ENCODE assay signal across 7 mouse cellular contexts in the genomic region with DNA sequence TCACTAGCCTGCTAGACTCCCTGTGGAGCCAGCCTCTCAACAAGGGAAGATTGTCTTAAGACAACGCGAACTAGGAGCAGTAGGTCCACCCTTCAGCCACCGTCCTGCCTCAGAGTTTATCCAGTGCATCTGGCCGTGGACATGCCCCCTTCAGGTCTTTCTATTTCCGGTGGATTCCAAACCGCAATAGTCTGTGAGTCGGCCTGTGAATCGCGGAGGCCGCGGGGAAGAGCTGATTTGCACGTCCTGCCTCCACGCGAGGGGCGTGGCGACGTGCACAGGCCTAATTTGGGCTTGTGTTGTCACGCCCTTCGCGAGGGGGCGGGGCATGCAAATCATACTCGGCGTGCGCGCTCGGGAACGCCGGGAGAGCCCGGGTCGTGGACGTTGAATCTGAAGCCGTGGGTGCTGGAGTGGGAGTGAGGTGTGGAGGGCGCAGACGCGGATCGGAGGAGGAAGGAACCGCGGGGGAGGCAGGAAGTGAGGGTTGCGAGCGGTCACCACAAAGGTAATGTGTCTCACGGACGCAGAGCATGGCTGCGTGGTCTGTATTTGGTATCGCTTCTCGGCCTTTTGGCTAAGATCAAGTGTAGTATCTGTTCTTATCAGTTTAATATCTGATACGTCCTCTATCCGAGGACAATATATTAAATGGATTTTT. TPM values are rescaled to one million over a fixed set of nuclear protein-coding genes. Genes with fewer than 3 reads are reported as not detected.
A peak's percentile ranks its signal among the peaks of the same experiment; 100 is the strongest.
DNase-seq lines count a peak whose midpoint lies in the region; ATAC-seq lines count a peak whose summit lies in the region.

No protein-coding gene starts in this region.

- under 1% methylated on average over 47 of the region's 47 CpGs for WGBS in intestine, embryonic 15.5 days
- under 1% methylated on average over 47 of the region's 47 CpGs for WGBS in midbrain, embryonic 10.5 days

- peak overlapping the region; percentile 42 for H3K4me3 ChIP-seq in intestine, embryonic 15.5 days (replicated peaks)
- peak overlapping the region; percentile 58 for H3K4me3 ChIP-seq in midbrain, embryonic 10.5 days

- no peaks in the 10 kb centered on the region for H3K4me1 ChIP-seq in intestine, embryonic 15.5 days (replicated peaks)
- 0 out of 2 replicates have a peak, but pooled peaks cover 8% of the 10 kb centered on the region for H3K4me1 ChIP-seq in midbrain, embryonic 10.5 days

- peak overlapping the region; percentile 98 for H3K27ac ChIP-seq in intestine, embryonic 15.5 days
- H3K27ac ChIP-seq in midbrain, embryonic 10.5 days (replicated peaks), result peak overlapping the region; percentile 100

- ATAC-seq in intestine, embryonic 15.5 days, result peak; percentile 98

- DNase-seq in adrenal gland, adult (ENCODE audit: inconsistent age in 2 of 2, low spot score in 1 of 2), result peak; percentile 97 to 99
- DNase-seq in embryo, embryonic 10.5 days (ENCODE audit: low spot score), result peak; percentile 97
- DNase-seq in gastrocnemius, postnatal 25 days, result peak; percentile 93
- DNase-seq in left cerebral cortex, postnatal 25 days (ENCODE audit: low spot score in 2 of 2), result peak; percentile 96 to 97
- peak; percentile 95 for DNase-seq in midbrain, embryonic 10.5 days (ENCODE audit: low spot score)
- DNase-seq in right cerebral cortex, postnatal 4 days, result peak; percentile 95

- H3K27me3 ChIP-seq in intestine, embryonic 15.5 days (replicated peaks), result no peaks in the 10 kb centered on the region
- no peaks in the 10 kb centered on the region for H3K27me3 ChIP-seq in midbrain, embryonic 10.5 days (ENCODE audit: low read depth, poor library complexity, severe bottlenecking)

- intact Hi-C loops in left cerebral cortex, postnatal 25 days (cut with DNase I), result no loop called here

- no peaks in the 10 kb centered on the region for H3K9me3 ChIP-seq in intestine, embryonic 15.5 days
- H3K9me3 ChIP-seq in midbrain, embryonic 10.5 days (replicated peaks), result no peaks in the 10 kb centered on the region

- no peaks in the 10 kb centered on the region for H3K36me3 ChIP-seq in intestine, embryonic 15.5 days
- H3K36me3 ChIP-seq in midbrain, embryonic 10.5 days, result no peaks in the 10 kb centered on the region

- peak overlapping the region; percentile 51 for H3K4me2 ChIP-seq in intestine, embryonic 15.5 days (replicated peaks)

- peak overlapping the region; percentile 74 for H3K9ac ChIP-seq in intestine, embryonic 15.5 days

RNA-seq across cellular contexts. Expression of a gene that starts 31.7 kb away (rescaled TPM):
- 10 to 100 TPM; 39.6 to 50.5 TPM for total RNA-seq in gastrocnemius, postnatal 25 days (2021)
- 8.5 and 9.4 TPM in 2 replicates for polyA plus RNA-seq in intestine, embryonic 15.5 days (2015; fragmentation: Nextera tagmentation; extraction: Ambion mirVana)
- 1 to 10 TPM; 3.5 to 4.6 TPM for total RNA-seq in left cerebral cortex, postnatal 25 days (2021)
- 5.0 and 7.6 TPM in 2 replicates for polyA plus RNA-seq in midbrain, embryonic 10.5 days (2016; fragmentation: Nextera tagmentation; extraction: Ambion mirVana)

RNA-seq across cellular contexts. Expression of a gene that starts 40.3 kb away (rescaled TPM):
- 10 to 100 TPM; 19.1 to 20.7 TPM for total RNA-seq in gastrocnemius, postnatal 25 days (2021)
- polyA plus RNA-seq in intestine, embryonic 15.5 days (2015; fragmentation: Nextera tagmentation; extraction: Ambion mirVana), result 57.7 and 65.5 TPM in 2 replicates
- total RNA-seq in left cerebral cortex, postnatal 25 days (2021), result 1 to 10 TPM; 3.3 to 4.1 TPM
- 17.8 and 18.2 TPM in 2 replicates for polyA plus RNA-seq in midbrain, embryonic 10.5 days (2016; fragmentation: Nextera tagmentation; extraction: Ambion mirVana)

RNA-seq across cellular contexts. Expression of a gene that starts 40.4 kb away (rescaled TPM):
- total RNA-seq in gastrocnemius, postnatal 25 days (2021), result not detected
- 2.8 and 3.0 TPM in 2 replicates for polyA plus RNA-seq in intestine, embryonic 15.5 days (2015; fragmentation: Nextera tagmentation; extraction: Ambion mirVana)
- 10 to 100 TPM; 21.4 to 25.3 TPM for total RNA-seq in left cerebral cortex, postnatal 25 days (2021)
- 5.6 and 12.2 TPM in 2 replicates for polyA plus RNA-seq in midbrain, embryonic 10.5 days (2016; fragmentation: Nextera tagmentation; extraction: Ambion mirVana)

Comparison
In these comparisons a context has a peak if more than half of its experiments do, and no peak if none do; other contexts are left out.
1. Peak in every context shown above with its lines: DNase-seq, ATAC-seq, H3K4me3 ChIP-seq and H3K27ac ChIP-seq.
2. RNA of a gene that starts 31.7 kb away (total RNA-seq): 39.6 to 50.5 TPM in gastrocnemius, postnatal 25 days; 3.5 to 4.6 TPM in left cerebral cortex, postnatal 25 days; every median in the first group is over 4 times any median in the second.
3. RNA of a gene that starts 40.4 kb away (total RNA-seq): 21.4 to 25.3 TPM in left cerebral cortex, postnatal 25 days; not detected in gastrocnemius, postnatal 25 days; every median in the first group is over 10 times any median in the second.